Mouse (Mus musculus) common myeloid progenitor, adult 5-6 weeks (primary cell): Measurements from ENCODE around the gene Thoc5. TPM values are rescaled to one million over a fixed set of nuclear protein-coding genes. Genes with fewer than 3 reads are reported as not detected.
A peak's percentile ranks its signal among the peaks of the same experiment; 100 is the strongest.

Experiments
- ATAC-seq: replicated peaks from 2 replicates; pipeline ENCODE4 v1.8.0; 2016; ENCODE audit warnings: low read depth, mild to moderate bottlenecking, moderate TSS enrichment, inconsistent platforms; ENCODE audit not compliant: poor library complexity, severe bottlenecking
- total RNA-seq: library from RNA; stranded (forward); fragments of 200-1000, 187-1606 nt; gene quantifications from 2 replicates; pipeline ENCODE4 v1.2.3, GENCODE M21; 2017

The Thoc5 gene
- total RNA-seq, 1 experiment from 2014 or later = 54.0 TPM

DNA sequence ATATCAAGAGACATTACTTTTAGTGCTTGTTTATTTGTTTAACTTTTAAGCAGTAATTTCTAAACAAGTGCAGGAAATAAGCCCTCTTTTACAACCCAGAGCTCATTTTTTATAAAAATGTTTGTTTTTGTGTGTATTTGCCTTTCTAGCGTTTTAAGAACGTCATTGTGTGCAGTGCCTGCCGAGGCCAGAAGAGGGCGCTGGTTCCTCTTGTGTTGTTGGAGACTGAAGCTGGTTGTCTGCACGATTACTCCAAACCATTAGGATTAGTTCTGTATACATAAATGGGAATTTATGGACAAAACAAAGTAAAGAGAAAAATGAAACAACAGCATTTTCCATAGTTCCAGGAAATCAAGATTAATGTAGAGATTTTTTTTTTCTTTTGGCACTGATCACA lies 5.3 kb downstream of the Thoc5 start:
- no peak for ATAC-seq

DNA sequence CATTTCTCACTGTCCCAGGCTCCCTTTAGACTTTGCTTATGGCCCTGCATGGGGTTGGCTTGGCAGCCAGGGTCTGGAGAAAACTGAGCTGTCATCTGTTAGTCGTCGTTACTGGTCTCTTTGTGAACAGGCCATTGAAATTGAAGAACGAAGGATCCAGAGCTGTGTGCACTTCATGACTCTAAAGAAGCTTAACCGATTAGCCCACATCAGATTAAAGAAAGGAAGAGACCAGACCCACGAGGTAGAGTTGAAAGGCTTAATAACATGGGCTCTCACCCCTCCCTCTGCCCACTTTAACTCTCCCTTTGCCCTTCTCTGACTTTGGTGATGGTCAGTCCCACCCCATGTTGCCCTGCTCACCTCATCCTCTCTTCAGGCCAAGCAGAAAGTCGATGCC lies 6.8 kb downstream of the Thoc5 start:
- no peak for ATAC-seq

DNA sequence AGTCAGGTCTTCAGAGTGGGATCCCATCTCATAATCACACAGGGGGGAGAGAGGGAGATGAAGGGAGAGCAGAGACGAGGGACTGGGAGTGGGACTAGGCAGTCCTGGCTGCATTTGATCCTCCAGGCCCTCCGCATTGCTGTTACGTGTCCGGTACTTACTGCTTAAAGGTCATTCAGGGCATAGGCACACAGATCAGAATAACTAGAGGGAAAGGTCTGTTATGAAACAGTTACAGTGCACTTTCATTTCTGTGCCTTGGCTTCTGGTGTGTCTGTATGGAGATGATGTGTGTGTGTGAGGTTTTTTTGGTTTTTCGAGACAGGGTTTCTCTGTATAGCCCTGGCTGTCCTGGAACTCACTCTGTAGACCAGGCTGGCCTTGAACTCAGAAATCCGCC lies 11.1 kb downstream of the Thoc5 start:
- ATAC-seq = no peak

DNA sequence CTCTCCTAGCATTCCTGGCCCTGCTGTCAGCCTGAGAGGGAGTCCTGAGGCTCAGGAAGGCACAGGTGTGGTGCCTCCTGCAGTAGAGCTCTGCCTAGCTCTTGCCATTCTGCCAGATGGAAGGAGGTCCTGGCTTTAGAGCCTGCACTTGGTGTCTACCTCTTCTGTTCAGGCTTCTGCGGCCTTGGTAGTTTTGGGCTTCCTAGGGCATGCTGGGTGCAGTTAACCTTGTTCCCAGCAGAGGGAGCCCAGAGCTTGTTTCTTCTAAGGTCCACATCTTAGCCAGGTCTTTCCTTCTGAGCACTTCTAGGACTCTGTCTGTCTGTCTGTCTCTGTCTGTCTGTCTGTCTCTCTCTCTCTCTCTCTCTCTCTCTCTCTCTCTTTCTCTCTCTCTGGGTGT lies 20.9 kb downstream of the Thoc5 start:
- ATAC-seq = peak; percentile 88

DNA sequence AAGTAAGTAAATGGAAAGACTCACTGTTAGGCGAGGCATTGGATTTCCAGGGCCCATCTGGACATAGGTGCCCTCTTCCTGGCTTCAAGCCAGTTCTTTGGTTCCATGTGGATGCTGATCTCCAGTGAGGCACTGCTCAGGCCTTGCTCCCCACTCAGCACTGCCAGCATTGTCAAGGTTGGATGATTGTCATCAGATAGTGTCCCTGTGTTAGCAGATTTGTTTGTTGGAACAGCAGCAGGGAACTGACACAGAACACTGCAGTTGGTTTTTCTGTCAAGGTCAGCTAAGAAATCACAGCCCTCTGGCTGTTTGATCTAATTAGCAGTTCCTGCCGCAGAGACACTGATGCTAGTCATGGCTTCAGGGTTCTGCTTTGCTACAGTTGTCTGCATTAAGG lies 26.2 kb downstream of the Thoc5 start:
- no peak for ATAC-seq

DNA sequence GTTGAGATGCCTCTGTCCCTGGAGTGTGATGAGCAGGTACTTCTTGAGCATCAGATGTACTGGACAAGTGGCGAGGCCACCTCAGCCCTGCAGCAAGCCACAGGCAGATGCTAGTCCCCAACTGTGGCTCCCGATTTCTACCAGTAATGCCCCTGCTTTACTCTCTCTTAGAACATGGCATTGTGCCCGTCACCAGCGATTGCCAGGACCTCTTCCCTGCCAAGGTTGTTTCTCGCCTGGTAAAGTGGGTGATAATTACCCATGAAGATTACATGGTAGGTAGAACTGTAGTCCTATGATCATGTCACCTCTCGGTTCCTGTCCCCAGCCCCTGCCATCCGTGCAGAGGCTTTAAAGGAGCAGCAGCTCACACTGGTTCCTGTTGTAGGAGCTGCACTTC lies 26.6 kb downstream of the Thoc5 start:
- no peak for ATAC-seq

DNA sequence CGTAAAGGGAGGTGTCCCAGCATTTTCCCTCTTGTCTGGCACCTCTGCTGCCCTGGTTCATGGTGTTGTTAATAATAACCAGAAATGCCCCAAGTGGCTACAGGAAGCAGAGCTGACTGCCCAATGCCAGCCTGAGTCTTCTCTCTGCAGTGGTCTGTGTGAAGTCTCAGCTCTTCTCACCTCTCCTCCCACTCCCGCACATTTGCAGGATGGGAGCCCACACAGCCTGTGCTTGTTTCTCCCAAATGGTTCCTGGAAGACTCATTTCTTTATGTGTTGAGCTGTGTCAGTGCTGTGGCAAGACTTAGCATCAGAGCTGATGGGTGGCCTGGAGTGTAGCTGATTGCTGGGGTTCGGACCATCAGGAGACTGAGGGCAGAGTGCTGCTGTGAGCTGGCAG lies 32.1 kb downstream of the Thoc5 start:
- ATAC-seq = no peak

DNA sequence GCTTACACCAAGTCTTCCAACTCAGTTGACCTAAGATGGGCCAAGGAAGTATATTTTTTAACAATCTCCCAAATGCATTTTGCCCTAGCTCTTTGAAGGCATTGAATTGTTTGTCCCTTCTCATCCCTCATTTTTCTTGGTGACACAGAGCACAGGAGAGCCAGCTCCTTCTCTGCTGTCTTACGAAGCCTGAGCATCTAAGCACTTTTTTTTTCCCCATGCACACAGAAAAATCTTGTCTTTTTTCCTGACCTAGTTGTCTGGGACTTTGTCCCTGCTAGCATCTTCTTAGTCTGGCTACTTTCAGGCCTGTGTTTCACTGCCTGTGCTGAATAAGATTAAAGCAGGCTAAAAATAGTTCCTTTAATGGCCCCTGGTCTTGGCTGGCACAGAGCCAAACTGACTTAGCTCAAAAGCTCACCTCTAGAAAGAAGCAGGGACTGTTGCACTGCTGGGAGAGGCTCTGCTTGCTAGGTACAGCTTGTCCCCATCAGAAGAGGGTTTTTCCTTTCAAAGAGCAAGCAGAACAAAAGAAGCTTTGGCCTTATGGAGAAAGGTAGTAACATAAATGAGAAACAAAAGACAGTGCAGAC lies 36.0 kb downstream of the Thoc5 start:
- no peak for ATAC-seq

DNA sequence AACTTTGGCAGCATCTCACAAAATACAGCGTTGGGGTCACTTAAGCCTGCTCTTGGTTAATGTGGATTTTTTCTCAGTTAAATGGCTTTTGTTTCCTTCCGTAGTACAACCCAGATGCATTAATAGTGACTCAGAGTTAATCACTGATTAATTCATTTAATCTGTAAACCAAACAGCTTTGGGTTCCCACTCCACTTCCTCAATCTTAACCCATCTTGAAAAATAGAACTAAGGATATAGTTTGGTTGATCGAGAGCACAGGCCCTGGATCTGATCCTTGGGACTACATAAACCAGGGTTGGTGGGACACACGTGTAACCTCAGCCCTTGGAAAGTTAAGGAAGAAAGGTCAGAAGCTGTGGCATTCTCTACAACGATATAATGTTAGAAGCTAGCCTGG lies 41.1 kb downstream of the Thoc5 start:
- no peak for ATAC-seq

DNA sequence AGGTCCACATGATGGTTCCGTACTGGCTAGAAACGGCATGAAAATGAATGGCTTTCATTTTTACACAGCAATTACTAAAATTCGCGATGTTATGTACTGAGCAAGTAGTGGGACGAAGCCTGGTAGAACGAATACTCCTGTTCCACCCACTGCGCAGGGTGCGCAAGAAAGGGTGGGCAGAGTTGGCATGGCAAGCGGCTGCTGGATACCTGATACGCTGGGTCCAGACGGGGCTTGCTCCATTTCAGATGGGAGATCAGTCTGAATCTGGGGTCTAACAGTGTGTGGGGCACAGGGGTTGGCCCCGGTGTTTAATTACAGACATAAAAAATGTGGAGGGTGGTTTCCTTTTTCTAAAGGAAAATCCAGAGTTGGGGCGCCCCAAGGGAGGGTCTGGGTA lies 51.4 kb downstream of the Thoc5 start:
- 0 out of 2 replicates have a peak, but pooled peaks have one; percentile 9 for ATAC-seq

DNA sequence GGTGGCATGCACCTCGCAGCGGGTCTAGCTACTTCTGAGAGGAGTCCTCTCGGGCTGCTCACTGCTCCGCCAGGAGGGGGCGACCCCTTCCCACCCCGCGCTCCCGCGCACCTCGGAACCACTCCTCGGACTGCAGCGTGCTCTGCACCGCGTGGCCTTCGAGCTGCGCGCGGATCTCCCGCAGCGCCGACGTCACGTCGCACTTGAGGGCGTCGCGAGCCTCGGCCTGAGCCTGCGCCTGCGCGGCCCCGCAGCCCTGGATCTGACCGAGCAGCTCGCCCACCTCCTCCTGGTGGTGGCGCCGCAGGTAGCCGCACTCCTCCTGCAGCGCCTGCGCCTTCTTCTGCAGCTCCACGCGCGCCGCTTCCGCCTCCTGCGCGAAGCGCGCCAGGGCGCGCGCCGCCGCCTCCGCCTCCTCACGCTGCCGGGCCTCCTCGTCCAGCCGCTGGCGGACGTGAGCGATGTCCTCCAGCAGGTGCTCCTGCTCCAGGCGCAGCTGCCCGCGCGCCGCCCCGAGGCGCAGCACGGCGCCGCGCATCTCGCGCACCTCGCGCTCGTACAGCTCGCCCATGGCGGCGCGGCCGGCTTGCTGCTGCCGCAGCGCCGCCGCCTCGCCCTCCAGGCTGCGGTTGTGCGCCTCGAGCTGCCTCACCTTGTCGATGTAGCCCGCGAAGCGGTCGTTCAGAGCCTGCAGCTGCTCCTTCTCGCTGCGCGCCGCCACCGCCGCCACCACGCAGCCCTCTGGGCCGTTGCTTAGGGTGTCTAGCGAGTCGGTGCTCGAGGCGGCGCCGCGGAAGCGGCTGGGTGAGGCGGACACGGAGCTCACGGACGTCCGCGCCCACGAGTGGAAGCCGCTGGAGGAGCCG lies 52.1 kb downstream of the Thoc5 start:
- peak; percentile 76 for ATAC-seq

DNA sequence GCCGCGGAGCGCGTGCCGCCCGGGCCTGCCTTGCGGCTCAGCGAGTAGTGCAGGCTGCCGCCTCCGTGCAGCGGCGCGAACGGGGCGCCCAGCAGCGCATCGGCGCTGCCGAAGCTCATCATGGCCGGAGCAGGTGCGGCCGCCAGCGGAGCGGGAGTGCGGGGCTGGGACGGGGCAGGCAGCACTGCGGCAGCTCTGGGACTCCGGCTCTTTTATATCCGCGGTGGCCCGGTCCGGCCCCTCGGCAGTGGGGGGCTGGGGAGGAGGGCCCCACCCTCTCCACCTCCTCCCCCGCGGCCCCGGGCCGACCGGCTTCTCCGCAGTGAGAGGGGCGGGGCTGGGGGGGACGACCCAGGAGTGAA lies 52.7 kb downstream of the Thoc5 start, which contains the start of gene Nefh:
Nefh (minus strand) TSS at position 252 of the 362 bp plus-strand sequence.
- ATAC-seq = no peak

DNA sequence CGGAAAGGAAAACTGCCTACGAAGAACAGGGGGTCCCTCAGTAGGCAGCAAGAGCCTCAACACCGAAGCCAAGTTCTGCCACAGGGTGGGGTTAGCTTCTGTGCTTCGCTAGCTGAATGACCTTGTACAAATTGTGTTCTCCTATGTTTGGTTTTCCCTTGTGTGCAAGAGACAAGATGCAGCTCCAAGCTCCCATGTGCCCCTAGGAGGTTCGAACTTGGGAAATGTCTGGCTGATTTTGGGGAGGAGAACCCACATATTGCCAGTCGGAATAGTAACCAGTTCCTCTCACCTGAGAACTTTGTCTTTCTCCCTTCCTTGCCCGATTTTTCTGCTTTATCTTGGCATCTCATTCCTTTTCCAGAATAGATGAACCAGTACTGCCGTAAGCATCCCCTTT lies 53.7 kb downstream of the Thoc5 start:
- ATAC-seq = no peak

DNA sequence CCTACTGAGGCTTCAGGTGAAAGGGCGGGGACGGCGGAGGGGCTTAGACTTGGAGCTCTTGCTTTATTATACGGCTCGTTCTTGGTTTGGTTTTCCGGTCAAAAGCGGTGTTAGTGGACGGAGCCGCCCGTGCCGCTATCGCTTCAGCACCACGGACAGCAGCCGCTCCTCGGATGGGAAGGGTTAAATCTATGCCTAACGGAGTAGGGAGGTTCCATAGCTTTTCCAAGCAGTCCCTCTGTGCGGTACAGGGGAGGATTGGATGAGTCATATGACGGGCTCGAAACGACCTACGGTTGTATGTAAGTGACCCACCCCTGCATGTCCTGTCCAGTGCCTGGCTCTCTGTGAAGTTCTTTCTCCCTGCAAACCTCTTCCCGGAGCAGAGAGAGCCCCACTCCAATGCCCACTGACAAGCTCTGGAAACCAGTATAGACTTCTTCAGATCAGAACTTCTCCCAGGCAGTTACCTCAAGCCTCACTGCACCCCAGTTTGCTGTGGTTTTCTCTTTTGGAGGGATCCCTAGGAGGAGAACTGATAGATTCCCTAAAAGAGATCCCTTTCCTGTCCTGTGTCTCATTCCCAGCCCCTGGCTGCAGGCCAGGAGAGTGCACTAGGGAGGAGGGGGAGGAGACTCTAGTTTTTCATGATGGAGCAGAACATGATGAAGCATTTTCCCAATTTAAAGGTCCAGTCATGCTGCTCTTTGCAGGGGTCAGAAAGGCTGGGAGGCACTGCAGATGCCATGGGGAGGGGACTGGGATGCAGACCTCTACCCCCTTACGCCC lies 54.3 kb downstream of the Thoc5 start:
- 0 out of 2 replicates have a peak, but pooled peaks have one; percentile 8 for ATAC-seq

DNA sequence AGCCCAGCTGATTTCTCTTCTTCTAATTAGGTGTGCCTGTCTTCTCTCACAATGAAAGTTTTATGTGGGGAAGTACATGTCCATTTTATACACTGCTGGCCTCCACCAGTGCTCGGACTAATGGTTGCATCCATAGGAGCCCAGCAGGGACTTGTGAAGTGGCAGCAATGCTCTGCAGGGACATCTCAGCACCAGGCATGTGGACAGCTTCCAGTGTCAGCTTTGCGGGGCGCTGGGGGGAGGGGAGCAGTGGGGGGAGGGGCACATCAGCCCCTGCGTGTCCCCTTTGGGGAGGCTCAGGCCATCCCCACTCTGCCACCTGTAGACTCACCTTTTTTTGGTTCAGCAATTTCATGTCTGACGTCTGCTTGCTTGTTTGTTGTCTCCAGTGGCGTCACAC lies 58.3 kb downstream of the Thoc5 start:
- no peak for ATAC-seq

DNA sequence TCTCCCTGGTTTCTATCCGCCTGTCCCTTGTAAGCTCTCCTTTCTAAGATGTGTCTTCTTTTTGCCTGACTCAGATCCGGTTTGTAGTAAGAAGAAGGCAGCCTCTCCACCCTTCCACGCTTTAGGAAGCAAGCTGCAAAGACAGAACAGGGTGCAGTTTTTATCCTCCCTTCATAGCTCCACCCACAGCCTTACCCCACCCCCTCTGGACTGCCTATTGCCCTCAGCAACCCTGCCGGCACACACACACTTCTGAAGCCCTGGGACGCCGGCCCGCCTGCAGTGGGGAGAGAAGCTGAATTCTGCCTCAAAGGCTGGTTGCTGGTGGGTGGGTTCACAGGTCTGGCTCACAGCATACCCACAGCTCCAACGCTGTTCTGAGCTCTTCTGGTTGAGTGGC lies 58.8 kb downstream of the Thoc5 start:
- ATAC-seq = no peak; the same call in 1 of the 2 replicates

DNA sequence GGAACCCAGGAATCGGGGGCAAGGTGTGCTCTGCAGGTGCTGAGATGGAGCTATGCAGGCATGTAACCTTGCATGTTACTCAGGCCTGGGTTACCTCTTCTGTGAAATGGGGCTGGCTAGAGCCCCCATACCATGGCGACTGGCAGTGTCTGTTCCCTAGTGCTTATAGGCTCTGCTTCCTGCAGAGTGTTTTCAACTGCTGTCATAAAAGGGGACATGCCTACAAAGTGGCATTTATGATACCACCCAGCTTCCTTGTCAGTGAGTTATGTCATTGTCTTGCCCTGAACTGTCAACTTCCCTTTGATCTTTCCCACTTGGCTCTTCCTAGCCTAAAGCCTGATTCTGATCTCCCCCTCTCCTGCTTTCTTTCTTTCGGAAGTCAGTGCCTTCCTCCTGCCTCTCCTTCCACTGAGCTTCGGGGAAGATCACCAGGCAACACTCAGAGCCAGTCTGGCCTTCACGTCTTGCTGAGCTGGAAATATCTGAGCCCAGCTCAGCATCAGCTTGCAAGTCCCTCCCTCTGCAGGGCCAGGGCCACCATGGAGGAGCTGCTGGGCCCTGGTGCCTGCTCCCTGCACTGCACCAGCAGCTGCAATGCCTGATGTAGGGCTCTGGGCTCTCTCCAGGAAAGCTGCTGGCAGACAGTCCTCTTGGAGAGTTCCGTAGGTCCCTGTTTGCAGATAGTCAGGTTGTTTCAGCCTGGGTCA lies 68.1 kb downstream of the Thoc5 start:
- ATAC-seq = no peak

DNA sequence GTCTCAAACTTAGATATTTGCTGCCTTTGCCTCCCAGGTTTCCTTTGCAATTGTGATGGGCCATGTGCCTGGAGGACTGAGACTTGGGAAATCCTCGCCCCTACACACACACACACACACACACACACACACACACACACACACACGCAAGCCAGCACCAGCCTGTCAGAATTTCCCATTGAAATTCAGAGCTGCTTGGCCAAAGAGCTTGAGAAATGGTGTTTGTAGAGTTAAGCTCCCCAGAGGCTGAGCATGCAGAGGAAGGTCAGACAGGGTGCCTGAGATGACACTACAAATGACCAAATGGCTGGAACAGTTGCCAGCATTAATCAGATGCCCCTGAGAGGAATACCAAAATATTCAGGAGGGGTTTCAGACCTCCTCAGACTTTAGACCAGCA lies 71.2 kb downstream of the Thoc5 start:
- ATAC-seq = no peak

DNA sequence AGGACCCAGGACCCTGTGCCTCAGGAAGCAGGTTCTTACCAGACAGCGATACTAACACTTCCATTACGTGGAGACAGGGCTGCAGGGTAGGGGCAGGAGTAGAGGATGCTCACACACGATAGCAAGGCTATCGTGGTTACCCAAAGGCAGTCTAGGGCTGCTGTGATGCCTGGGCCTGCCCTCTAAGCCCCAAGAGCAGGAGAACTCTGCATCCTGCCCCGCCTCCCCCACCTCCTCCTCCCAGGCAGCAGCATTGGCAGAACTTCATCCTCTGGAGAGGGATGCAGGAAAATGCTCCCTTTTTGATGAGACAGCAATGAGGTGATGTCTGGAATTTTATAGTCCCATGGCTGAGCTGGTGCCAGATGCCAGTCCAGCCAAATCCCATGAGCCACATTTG lies 71.8 kb downstream of the Thoc5 start:
- peak; percentile 66 for ATAC-seq

DNA sequence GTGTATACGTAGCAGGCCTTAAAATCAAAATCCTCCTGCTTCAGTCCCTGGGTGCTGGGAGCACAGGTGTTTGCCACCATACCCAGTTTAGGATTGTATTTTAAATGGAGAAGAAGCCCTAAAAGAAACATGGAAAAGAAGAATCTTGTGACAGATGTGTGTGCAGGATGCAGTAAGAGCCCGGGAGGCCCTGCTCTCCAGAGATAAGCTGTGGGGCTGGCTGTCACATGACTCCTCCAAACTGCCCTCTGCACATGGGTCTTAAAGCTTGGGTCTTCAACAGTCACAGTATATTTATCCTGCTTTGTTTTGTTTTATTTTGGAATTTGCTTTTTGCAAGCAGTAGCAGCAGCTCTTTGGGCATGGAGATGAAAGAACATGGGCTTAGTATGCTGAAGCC lies 72.4 kb downstream of the Thoc5 start:
- ATAC-seq = peak; percentile 63
